Mouse (Mus musculus) liver, adult (tissue): ENCODE results near the gene Calb2.

Experiments
- GATA4 ChIP-seq: IDR thresholded peaks from 2 replicates; pipeline ENCODE4 v1.6.1; 2014; ENCODE audit warnings: mild to moderate bottlenecking, low read length; ENCODE audit not compliant: insufficient replicate concordance

The Calb2 gene

GRCm38 (mm10) chr8:110168046-110168445, at the start of gene Calb2:
Gene Calb2, minus strand, starts transcription at chr8:110168210.
- TF ChIP-seq GATA4: no peak

GRCm38 (mm10) chr8:110217681-110218131, 49.7 kb upstream of the Calb2 start:
- TF ChIP-seq GATA4: peak; percentile 24; the same call in 1 of the 2 replicates

DNA sequence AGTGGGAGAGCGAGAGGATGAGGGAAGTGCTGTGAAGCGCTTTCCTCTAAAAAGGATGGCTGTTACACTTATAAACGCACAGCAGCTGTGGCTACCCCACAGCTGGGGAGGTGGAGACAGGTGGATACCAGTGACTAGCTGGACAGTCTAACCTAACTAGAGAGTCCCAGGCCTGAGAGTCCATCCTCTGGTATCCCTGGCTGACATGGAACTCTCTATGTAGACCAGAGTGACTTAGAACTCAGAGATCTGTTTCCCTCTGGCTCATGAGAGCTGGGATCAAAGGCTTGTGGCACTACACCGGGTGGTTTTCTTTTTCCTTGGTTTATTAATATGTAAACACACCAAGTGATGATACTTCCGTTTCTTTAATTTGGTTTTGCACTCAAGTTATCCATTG, 49.2 kb upstream of the Calb2 start:
- no peak for TF ChIP-seq GATA4

DNA sequence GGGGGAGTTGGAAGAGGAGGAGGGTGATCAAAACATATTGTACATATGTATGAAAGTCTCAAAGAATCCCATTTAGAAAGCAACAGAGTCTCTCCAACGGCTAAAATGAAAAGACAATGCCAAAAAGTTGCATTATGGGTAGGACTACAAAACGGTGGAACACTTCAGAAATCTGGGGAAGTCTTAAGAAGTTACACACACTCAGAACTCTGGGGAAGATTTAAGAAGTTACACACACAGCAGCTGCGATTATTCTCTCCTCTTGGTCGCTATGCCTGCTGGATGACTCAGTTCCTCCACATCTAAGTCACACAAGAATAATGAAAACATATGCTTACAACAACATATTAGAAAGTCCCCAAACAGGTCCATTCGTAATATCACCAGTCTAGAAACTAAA, 48.2 kb upstream of the Calb2 start:
- TF ChIP-seq GATA4: no peak

DNA sequence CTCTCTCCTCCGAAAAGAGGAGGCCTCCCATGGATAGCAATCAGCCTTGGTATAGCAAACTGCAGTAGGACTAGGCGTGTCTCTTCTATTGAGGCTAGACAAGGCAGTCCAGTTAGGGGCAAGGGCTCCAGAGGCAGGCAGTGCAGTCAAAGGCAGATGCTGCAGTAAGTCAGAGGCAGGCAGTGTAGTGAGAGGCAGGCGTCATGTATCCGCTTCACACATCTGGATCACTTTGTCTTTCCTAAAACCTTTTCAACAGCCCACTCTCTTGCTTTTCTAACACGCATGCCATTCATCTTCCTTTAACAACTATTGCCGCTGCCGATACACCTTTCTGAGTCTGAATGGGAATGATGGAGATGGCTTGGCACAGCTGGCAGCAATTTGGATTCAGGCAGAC, 47.4 kb upstream of the Calb2 start, which contains the start of gene Cmtr2:
TSS of gene Cmtr2 (plus strand) at position 301 of the 400 bp plus-strand sequence.
- no peak for TF ChIP-seq GATA4

DNA sequence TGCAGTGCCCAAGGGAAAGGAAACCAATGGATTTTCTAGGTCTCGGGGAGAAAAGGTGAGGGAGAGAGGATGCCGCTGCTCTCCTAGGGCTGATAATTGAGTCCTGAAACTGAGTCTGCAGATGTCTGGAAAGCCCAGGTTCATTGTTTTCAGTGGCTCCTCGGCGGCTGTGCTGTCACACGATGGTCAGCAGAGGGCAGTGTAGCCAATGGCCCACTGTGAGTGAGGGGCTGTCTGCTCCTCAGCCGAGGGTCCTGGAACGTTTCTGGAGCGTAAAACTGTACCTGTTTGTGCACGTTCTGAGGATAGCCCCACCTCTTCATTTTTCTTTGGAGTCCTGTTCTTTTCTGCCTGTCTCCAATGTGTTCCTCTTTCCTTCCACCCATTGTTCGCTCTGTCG, 33.8 kb upstream of the Calb2 start:
- no peak for TF ChIP-seq GATA4

GRCm38 (mm10) chr8:110196678-110197077, 28.7 kb upstream of the Calb2 start:
- no peak for TF ChIP-seq GATA4

GRCm38 (mm10) chr8:110188961-110189750, 21.1 kb upstream of the Calb2 start:
- TF ChIP-seq GATA4: no peak

DNA sequence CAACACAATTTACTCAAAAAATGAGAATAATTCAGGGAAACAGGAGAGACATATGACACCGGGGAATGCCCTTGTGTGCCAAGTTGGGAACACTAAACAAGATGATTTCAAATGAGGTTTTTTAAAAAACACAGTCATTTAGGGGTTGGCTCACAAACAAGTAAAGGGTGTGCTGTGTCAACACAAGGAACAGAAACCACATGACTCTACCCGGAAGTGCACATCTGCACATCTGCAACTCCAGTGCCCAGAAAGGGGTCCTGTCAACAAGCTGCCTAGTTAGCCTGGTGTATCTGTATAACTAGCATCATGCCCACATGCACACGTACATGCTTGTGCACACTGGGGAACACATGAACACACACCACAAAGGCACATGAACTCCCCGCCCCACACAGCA, 17.5 kb upstream of the Calb2 start:
- TF ChIP-seq GATA4: no peak

- TF ChIP-seq GATA4: no peak
Measured at GRCm38 (mm10) chr8:110183748-110184147, 15.7 kb upstream of the Calb2 start.

DNA sequence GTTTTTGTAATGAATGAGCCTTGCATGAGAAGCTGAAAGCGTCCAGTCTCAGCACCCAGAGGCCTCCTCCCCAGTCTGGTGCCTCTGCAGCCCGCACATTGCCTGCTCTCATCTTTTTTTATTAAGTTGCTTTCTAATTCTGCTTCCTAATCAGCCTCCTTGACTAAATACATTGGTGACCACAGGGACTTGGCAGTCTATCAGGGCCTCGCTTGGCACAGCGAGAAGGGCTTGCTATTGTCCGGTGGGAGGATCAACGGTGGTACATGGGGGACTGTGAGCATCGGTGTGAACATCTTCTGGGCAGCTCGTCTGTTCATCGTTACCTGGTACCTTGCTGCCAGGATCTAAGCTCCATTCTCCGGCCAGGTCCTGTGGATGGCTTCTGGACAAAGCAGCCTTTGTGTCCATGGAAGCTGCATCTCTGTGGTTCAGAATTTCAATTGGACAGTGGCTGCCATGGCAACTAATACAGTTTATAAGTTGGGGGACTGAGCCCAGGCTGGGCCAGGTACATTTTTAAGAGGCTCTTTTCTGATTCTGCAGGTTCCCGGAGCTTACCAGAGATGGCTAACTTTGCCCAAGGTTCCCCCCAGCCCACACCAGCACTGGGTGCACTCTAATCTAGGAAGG, 14.8 kb upstream of the Calb2 start:
- TF ChIP-seq GATA4: no peak

DNA sequence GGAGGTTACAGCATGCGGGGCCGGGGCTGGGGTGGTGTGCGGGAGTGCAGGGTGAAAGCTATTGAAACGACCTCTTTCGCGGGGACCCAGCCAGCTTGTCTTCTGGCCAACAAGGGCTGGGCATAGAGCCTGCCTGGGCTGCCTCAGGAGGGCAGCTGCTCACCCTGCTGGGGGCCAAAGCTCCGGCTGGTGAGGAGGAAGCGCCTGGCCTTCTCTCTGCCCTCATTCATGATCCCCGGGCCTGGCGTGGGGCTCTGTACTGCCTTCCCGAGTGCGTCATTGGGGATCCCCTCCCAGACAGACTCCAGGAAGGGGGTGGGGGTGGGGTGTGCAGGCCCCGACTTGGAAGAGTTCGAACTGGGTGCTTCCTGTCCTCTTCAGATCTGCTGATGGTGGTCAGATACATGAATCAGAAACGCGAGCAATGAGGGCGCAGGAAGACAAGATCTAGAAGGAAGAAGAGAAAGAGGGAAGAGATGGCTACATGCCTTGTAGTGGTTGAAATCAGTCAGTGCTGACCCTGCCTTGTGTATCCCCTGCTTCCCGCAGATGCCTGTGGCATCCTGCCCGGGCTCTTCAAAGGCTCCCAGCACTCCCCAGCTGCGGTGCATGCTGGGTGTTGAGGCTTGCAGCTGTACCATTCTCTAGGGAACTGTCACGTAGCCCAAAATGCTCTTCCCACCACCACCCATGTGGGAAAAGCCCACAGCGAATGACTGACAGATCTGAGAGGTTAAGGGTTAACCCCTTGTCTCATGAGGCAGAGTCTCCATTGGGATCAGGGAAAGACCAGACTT, 9.5 kb upstream of the Calb2 start:
- no peak for TF ChIP-seq GATA4

DNA sequence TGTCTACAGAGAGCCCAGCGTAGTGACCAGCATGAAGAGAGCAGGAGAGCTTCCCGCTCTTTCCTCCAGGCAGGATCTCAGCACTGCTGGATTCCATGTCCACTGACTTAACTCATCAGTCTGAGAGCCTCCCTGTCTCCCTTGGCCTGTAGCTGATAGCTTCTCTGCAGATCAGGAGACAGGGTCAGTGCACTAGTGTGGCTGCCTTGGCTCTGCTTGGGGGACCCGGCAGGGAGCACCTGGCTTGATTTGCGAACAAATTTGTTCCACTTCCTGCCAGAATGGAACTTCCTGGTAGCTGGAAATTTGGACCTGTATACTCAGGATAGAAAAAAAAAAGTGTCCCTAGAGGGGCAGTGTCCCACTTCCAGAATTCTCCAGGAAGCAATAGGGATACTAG, 6.8 kb upstream of the Calb2 start:
- TF ChIP-seq GATA4: no peak

DNA sequence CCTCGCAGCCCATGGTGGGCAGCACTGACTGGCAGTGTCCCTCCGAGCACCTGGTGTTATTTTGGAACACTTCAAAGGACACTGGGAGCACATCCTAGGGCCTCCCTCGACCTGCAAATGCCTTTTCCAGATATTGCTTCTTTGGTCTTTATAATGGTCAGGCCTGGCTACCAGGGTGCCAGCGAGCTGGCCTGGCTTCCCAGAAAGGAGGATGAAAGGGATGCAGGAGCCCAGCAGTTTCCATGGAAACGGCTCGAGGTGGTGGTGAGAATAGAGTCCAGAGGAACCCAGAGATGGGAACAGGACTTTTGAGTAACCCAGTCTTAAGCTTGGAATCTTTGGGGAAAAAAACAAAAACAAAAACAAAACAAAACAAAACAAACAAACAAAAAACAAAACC, 4.2 kb upstream of the Calb2 start:
- no peak for TF ChIP-seq GATA4

DNA sequence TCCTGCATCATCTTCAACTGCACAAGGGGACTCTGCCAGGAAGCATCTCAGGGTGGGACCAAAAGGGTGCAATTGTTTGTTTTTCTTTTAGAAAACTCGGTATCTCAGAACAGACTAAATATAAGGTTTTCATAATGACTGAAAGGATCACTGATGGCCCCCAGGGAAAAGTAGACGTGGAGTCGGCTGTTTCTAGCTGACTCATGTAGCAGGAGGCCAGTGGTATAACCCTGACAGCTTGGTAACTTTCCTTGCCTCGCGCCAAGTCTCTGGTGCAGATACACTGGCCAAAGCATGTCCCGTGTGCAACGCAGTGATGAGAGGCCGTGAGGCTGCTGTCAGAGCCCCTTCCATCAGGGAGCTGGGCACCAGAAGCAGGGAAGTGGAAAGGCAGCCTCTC, 1.7 kb downstream of the Calb2 start:
- no peak for TF ChIP-seq GATA4

- TF ChIP-seq GATA4: no peak
Measured at GRCm38 (mm10) chr8:110162007-110162406, 6.0 kb downstream of the Calb2 start.

DNA sequence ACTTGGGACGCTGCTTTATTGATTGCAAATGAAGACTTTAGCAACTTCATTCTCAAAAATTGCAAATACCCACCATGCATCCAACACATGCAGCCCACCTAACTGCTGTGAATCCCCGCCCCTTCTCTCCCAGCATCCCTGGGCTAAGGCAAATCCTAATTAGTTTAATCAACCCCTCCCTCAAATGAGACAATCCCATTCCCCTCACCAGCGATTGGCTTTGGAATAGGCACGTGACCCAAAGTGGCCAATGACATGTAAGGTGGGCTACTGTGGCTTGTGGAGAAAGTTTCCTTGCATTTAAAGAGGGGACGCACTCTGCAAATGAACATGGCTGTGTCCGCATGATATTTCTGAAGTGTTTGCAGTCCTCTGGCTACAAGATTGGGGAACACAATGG, 15.1 kb downstream of the Calb2 start:
- TF ChIP-seq GATA4: no peak
